Mouse (Mus musculus) neural tube, embryonic 12.5 days (tissue): Measurements from ENCODE around the gene Gse1. TPM values are rescaled to one million over a fixed set of nuclear protein-coding genes. Genes with fewer than 3 reads are reported as not detected.

Experiments
- ATAC-seq: fragments of 200-750 bp; cut with Nextera tagmentation; 2 replicates; pipeline ENCODE4 v1.8.0; 2017; ENCODE audit warnings: low read depth, mild to moderate bottlenecking, moderate TSS enrichment, moderate library complexity; ENCODE audit not compliant: low FRiP score
- H3K27ac ChIP-seq: fragments of 300-500 bp; sonication (generic); 2 replicates; pipeline ENCODE4 v1.5.1; 2016
- H3K27me3 ChIP-seq: fragments of 300-500 bp; sonication (generic); replicated peaks from 2 replicates; pipeline ENCODE4 v1.6.1; 2016; ENCODE audit warnings: mild to moderate bottlenecking
- H3K36me3 ChIP-seq: fragments of 300-500 bp; sonication (generic); 2 replicates; pipeline ENCODE4 v1.6.1; 2016; ENCODE audit warnings: mild to moderate bottlenecking
- H3K4me1 ChIP-seq: fragments of 300-500 bp; sonication (generic); 2 replicates; pipeline ENCODE4 v1.6.1; 2016
- H3K4me2 ChIP-seq: fragments of 300-500 bp; sonication (generic); replicated peaks from 2 replicates; pipeline ENCODE4 v1.6.1; 2016; ENCODE audit warnings: mild to moderate bottlenecking
- H3K4me3 ChIP-seq: fragments of 300-500 bp; sonication (generic); 2 replicates; pipeline ENCODE4 v1.5.1; 2016
- H3K9ac ChIP-seq: fragments of 300-500 bp; sonication (generic); 2 replicates; pipeline ENCODE4 v1.6.1; 2016; ENCODE audit warnings: mild to moderate bottlenecking
- H3K9me3 ChIP-seq: fragments of 300-500 bp; sonication (generic); 2 replicates; pipeline ENCODE4 v1.6.1; 2016; ENCODE audit warnings: mild to moderate bottlenecking
- WGBS: fragments of 180-500 bp; shearing (Covaris S2); methylation state at CpG from one replicate; pipeline ENCODE4 v1.1.7; 2016; 5-methylcytosine and 5-hydroxymethylcytosine counted together
- polyA plus RNA-seq: library from polyadenylated mRNA; unstranded; fragments of >200 nt; fragmentation: Nextera tagmentation; extraction: Ambion mirVana; gene quantifications from 2 replicates; pipeline ENCODE4 v1.2.1, GENCODE M21; 2016

The Gse1 gene
- polyA plus RNA-seq, 1 experiment from 2014 or later, result 26.0 TPM

DNA sequence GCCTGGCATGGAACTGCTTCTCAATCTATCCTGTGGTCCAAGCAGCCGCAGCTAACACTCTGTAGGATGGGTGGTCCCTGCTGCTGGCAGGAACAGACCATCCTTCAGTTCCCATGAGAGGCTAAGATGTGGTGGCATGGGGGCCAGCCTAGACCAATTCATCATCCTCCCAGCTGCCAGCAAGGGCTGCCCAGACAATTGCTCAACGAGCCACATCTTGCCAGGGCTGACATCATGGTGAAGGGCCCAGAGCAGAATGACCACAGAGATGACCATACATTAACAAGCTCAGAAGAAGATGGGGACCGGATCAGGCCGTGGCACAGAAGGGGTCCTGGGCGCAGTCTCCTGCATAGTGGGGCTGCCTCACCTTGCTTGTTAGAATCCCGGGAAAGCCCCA, 382.6 kb downstream of the Gse1 start:
- 89% methylated on average over 6 of the region's 6 CpGs for WGBS

GRCm38 (mm10) chr8:120614491-120614890, 386.2 kb downstream of the Gse1 start:
- whole genome bisulfite sequencing, result 87% methylated on average over 3 of the region's 3 CpGs
- Histone ChIP-seq H3K4me2 (no peak overlapping the region), H3K9ac (no peak overlapping the region), H3K36me3 (no peaks in the 10 kb centered on the region), H3K27me3 (no peaks in the 10 kb centered on the region), H3K4me1 (peaks cover 23% of the 10 kb centered on the region), H3K27ac (no peak overlapping the region), H3K4me3 (no peak overlapping the region), H3K9me3 (no peaks in the 10 kb centered on the region)
- ATAC-seq, result no peak

More for the DNA sequence above, 382.6 kb downstream of the Gse1 start:
- Histone ChIP-seq H3K9ac (no peak overlapping the region), H3K36me3 (no peaks in the 10 kb centered on the region), H3K9me3 (no peaks in the 10 kb centered on the region), H3K27me3 (no peaks in the 10 kb centered on the region), H3K4me3 (no peak overlapping the region), H3K4me2 (no peak overlapping the region), H3K27ac (no peak overlapping the region), H3K4me1 (peaks cover 2% of the 10 kb centered on the region; the same call in 1 of the 2 replicates)
- no peak for ATAC-seq

GRCm38 (mm10) chr8:120616663-120617626, 388.7 kb downstream of the Gse1 start:
- Histone ChIP-seq H3K27ac (peak overlapping the region; percentile 38; the same call in 1 of the 2 replicates), H3K4me2 (no peak overlapping the region), H3K27me3 (no peaks in the 10 kb centered on the region), H3K4me3 (no peak overlapping the region), H3K9ac (0 out of 2 replicates have a peak overlapping the region, but pooled peaks have one; percentile 33), H3K9me3 (no peaks in the 10 kb centered on the region), H3K36me3 (no peaks in the 10 kb centered on the region), H3K4me1 (peaks cover 27% of the 10 kb centered on the region)
- peak; percentile 70 for ATAC-seq
- whole genome bisulfite sequencing, result 28% methylated on average over 7 of the region's 8 CpGs

DNA sequence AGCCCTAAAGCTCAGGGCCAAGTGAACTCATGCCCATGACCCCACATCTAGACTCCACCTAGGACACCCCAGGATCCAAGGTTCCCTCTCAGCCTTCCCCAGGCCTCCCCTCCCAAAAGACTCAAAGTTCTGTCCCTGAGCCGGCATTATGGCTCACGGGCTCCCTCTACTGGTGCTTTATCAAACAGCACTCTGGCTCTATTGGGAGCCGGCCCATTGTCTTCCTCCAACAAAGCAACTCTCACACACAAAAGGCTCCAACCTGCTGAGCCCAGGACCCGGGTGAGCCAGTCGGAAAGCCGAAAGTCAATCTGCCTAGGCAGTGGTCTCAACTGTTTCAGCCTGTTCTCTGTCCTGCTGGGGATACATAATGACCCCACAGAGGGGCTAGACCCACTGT, 389.9 kb downstream of the Gse1 start:
- H3K4me3 ChIP-seq, result no peak overlapping the region
- no peaks in the 10 kb centered on the region for H3K9me3 ChIP-seq
- 2% methylated on average over 6 of the region's 6 CpGs for WGBS
- H3K36me3 ChIP-seq, result no peaks in the 10 kb centered on the region
- H3K27ac ChIP-seq, result no peak overlapping the region
- no peaks in the 10 kb centered on the region for H3K27me3 ChIP-seq
- H3K4me1 ChIP-seq, result peaks cover 30% of the 10 kb centered on the region
- H3K4me2 ChIP-seq, result peak overlapping the region; percentile 32; the same call in 1 of the 2 replicates
- H3K9ac ChIP-seq, result no peak overlapping the region
- peak; percentile 59 for ATAC-seq

DNA sequence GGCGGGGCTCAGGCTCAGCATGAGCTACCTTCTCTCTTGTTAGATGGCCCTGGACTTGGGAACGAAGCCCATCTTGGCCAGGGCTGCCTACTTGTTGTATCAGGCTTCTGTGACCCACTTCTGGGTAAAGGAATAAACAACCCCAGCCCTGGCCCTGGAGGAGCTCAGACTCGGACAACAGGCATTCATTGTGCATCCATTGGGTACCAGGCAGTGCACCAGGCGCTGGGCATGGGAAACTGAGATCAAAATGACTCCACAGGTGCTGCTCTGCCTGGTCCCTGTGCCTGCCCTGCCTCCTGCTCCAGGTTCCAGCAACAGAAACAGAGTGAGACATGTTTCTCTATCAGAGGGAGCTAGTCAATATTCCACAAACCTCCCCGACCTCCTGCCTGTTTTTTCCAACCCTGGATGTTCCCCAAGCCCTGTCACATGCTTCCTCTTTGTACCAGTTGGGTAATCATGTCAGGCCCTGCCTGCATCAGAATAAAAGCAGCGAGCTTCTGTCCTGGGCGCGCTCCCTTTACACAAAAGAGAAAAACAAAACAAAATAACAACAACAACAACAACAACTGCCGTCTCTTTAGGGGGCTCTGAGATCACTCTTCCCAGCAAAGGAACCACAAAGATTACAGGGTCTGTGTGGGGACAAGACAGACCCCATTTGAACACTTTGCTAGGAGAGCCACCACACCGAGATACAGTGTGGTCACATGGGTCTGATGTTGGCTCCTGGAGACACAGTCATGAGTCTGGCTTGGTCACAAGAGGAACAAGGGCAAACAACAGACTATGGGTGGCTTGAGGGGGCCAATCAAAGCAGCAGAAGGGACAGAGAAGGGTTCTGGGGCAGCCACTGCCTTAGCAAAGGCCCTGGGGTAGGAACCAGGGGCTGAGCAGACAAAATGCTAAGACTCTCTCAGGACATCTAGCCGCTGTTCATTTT, 391.3 kb downstream of the Gse1 start:
- no peak for ATAC-seq
- H3K36me3 ChIP-seq, result no peaks in the 10 kb centered on the region
- no peaks in the 10 kb centered on the region for H3K9me3 ChIP-seq
- H3K27me3 ChIP-seq, result no peaks in the 10 kb centered on the region
- H3K9ac ChIP-seq, result no peak overlapping the region
- peaks cover 30% of the 10 kb centered on the region for H3K4me1 ChIP-seq
- WGBS, result 78% methylated on average over 11 of the region's 11 CpGs
- H3K27ac ChIP-seq, result no peak overlapping the region; the same call in 1 of the 2 replicates
- H3K4me2 ChIP-seq, result no peak overlapping the region
- H3K4me3 ChIP-seq, result no peak overlapping the region

GRCm38 (mm10) chr8:120620441-120620840, 392.2 kb downstream of the Gse1 start:
- no peak overlapping the region for H3K9ac ChIP-seq
- ATAC-seq, result no peak
- no peak overlapping the region for H3K4me2 ChIP-seq
- no peaks in the 10 kb centered on the region for H3K9me3 ChIP-seq
- H3K27ac ChIP-seq, result no peak overlapping the region
- H3K4me3 ChIP-seq, result no peak overlapping the region
- H3K27me3 ChIP-seq, result no peaks in the 10 kb centered on the region
- H3K36me3 ChIP-seq, result no peaks in the 10 kb centered on the region
- peaks cover 30% of the 10 kb centered on the region for H3K4me1 ChIP-seq
- 59% methylated on average over 7 of the region's 7 CpGs for WGBS

GRCm38 (mm10) chr8:120622161-120622560, 393.9 kb downstream of the Gse1 start:
- Histone ChIP-seq H3K9ac (no peak overlapping the region), H3K4me3 (no peak overlapping the region), H3K4me1 (peaks cover 17% of the 10 kb centered on the region), H3K27ac (no peak overlapping the region), H3K27me3 (no peaks in the 10 kb centered on the region), H3K9me3 (no peaks in the 10 kb centered on the region), H3K36me3 (no peaks in the 10 kb centered on the region), H3K4me2 (no peak overlapping the region)
- 80% methylated on average over 14 of the region's 14 CpGs for WGBS
- no peak for ATAC-seq

DNA sequence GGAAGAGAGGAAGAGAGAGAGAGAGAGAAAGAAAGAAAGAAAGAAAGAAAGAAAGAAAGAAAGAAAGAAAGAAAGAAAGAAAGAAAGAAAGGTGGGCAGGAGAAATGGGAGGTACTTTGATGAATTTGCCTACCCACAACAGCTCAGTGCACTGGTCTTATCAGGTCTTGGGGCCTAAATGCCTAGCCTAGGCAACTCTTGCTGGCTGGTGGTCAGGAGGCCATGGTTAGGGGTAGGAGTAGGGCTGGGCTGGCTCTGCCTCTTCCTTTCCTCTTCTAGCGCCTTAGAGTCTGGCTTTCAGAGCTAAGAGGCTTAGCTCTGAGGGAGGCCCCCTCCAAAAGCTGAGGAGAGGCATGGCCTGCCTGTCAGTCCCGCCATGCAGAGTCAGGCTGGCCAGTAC, 395.4 kb downstream of the Gse1 start:
- no peaks in the 10 kb centered on the region for H3K27me3 ChIP-seq
- no peak overlapping the region for H3K27ac ChIP-seq
- no peak overlapping the region for H3K9ac ChIP-seq
- ATAC-seq, result no peak
- no peak overlapping the region for H3K4me2 ChIP-seq
- no peaks in the 10 kb centered on the region for H3K9me3 ChIP-seq
- H3K4me3 ChIP-seq, result no peak overlapping the region
- H3K36me3 ChIP-seq, result no peaks in the 10 kb centered on the region
- H3K4me1 ChIP-seq, result peaks cover 7% of the 10 kb centered on the region
- 29% methylated on average over 2 of the region's 2 CpGs for WGBS

DNA sequence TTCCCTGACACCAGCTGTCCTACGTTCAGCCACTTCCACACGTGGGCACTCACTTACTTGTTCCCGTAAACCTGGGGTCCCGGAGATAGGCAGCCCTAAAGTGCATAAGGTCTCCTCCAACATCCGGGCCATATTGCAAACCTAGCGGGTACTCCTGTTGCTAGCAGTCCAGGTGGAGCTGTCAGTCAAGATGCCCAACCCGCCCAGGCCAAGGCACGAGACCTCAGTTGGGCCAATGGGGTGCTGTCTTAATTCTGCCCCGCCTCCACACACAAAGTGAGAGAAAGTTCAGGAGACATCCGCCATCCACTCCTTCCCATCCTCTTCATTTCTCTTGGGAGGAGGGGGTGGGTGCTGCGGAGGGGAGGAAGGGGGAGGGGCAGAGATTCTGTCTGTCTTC, 398.2 kb downstream of the Gse1 start:
- no peaks in the 10 kb centered on the region for H3K36me3 ChIP-seq
- 57% methylated on average over 11 of the region's 11 CpGs for WGBS

GRCm38 (mm10) chr8:120627298-120627697, 399.0 kb downstream of the Gse1 start:
- WGBS, result 93% methylated on average over 5 of the region's 5 CpGs
- Histone ChIP-seq H3K36me3 (no peaks in the 10 kb centered on the region), H3K4me2 (no peak overlapping the region), H3K4me3 (no peak overlapping the region), H3K27ac (no peak overlapping the region), H3K9me3 (no peaks in the 10 kb centered on the region), H3K9ac (no peak overlapping the region), H3K27me3 (0 out of 2 replicates have a peak, but pooled peaks cover 8% of the 10 kb centered on the region), H3K4me1 (no peaks in the 10 kb centered on the region; the same call in 1 of the 2 replicates)
- no peak for ATAC-seq

More for the DNA sequence above, 398.2 kb downstream of the Gse1 start:
- 0 out of 2 replicates have a peak, but pooled peaks cover 3% of the 10 kb centered on the region for H3K27me3 ChIP-seq
- no peak overlapping the region for H3K9ac ChIP-seq
- H3K4me1 ChIP-seq, result peaks cover 7% of the 10 kb centered on the region
- H3K27ac ChIP-seq, result no peak overlapping the region
- no peak overlapping the region for H3K4me2 ChIP-seq
- no peak overlapping the region for H3K4me3 ChIP-seq
- H3K9me3 ChIP-seq, result no peaks in the 10 kb centered on the region
- no peak for ATAC-seq

GRCm38 (mm10) chr8:120630031-120630430, 401.8 kb downstream of the Gse1 start:
- Histone ChIP-seq H3K4me3 (no peak overlapping the region), H3K9ac (no peak overlapping the region), H3K27me3 (peaks cover 31% of the 10 kb centered on the region), H3K27ac (no peak overlapping the region), H3K36me3 (no peaks in the 10 kb centered on the region), H3K9me3 (no peaks in the 10 kb centered on the region), H3K4me2 (no peak overlapping the region), H3K4me1 (peaks cover 20% of the 10 kb centered on the region)
- no peak for ATAC-seq
- WGBS, result 53% methylated on average over 5 of the region's 5 CpGs

DNA sequence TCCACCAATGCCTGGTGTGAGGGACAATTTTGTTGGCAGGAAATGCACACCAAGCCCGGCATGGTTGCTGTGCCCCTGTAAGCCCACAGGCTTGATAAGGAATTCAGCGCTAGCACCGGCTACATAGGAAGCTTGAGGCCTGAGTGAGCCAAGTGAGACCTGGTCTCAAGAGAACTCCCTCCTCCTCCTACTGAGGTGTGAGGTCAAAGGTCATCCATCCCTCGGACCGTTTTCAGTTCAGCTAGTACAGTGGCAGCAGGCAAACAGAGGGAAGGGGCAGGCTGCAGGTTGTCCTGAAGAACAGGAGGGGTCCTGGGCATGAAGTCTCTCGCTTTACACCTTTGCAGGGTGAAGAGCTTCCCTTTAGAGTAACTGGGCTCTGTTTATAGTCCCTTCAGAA, 402.6 kb downstream of the Gse1 start:
- Histone ChIP-seq H3K9me3 (no peaks in the 10 kb centered on the region), H3K4me1 (peaks cover 20% of the 10 kb centered on the region), H3K27me3 (peaks cover 36% of the 10 kb centered on the region), H3K9ac (no peak overlapping the region), H3K27ac (no peak overlapping the region), H3K4me3 (no peak overlapping the region), H3K36me3 (no peaks in the 10 kb centered on the region), H3K4me2 (no peak overlapping the region)
- ATAC-seq, result no peak
- WGBS, result 38% methylated on average over 6 of the region's 6 CpGs
